Mouse (Mus musculus) MEL (cell line): Measurements from ENCODE around the gene Emilin2. TPM values are rescaled to one million over a fixed set of nuclear protein-coding genes. Genes with fewer than 3 reads are reported as not detected.

ENCODE experiments used
- DNase-seq: peaks from one replicate; pipeline ENCODE4 v3.0.0; 2011; ENCODE audit warnings: low read depth, low spot score
- H3K27ac ChIP-seq: 2 replicates; pipeline ENCODE4 v1.5.1; 2012; ENCODE audit warnings: low read depth, mild to moderate bottlenecking, control low read depth, low read length, moderate library complexity; ENCODE audit not compliant: control insufficient read depth
- H3K27me3 ChIP-seq, 2 experiments: fragments of 150-350 bp in 1 of 2; sonication (generic) in 1 of 2; 2 replicates each; pipeline ENCODE4 v1.6.1; 2012; ENCODE audit warnings: low read length in 2 of 2, mild to moderate bottlenecking in 2 of 2, improper control_type of control experiment in 1 of 2, moderate library complexity in 1 of 2; ENCODE audit not compliant: insufficient read depth in 2 of 2, control insufficient read depth in 1 of 2
- H3K36me3 ChIP-seq, 2 experiments: 2 replicates each; pipeline ENCODE4 v1.6.1; 2012 to 2014; ENCODE audit warnings: low read length in 2 of 2, improper control_type of control experiment in 1 of 2, inconsistent platforms in 1 of 2, mild to moderate bottlenecking in 1 of 2; ENCODE audit not compliant: insufficient read depth in 2 of 2, control insufficient read depth in 1 of 2
- H3K4me1 ChIP-seq, 2 experiments: fragments of 150-350 bp in 1 of 2; sonication (generic) in 1 of 2; 2 replicates each; pipeline ENCODE4 v1.6.1; 2012; ENCODE audit warnings: low read length in 2 of 2, improper control_type of control experiment in 1 of 2, mild to moderate bottlenecking in 1 of 2; ENCODE audit not compliant: insufficient read depth in 2 of 2, control insufficient read depth in 1 of 2
- H3K4me3 ChIP-seq, 2 experiments: fragments of 150-350 bp in 1 of 2; sonication (generic) in 1 of 2; 2 replicates each; pipeline ENCODE4 v1.5.1; 2012; ENCODE audit warnings: low read depth in 2 of 2, low read length in 2 of 2, mild to moderate bottlenecking in 2 of 2, moderate library complexity in 2 of 2, control low read depth in 1 of 2, improper control_type of control experiment in 1 of 2; ENCODE audit not compliant: control insufficient read depth in 1 of 2, insufficient read depth in 1 of 2
- H3K79me2 ChIP-seq: 2 replicates; pipeline ENCODE4 v1.6.1; 2012; ENCODE audit warnings: mild to moderate bottlenecking, low read length, moderate library complexity; ENCODE audit not compliant: control insufficient read depth, poor library complexity, insufficient read depth
- H3K9ac ChIP-seq: 2 replicates; pipeline ENCODE4 v1.6.1; 2012; ENCODE audit warnings: low read depth, mild to moderate bottlenecking, control low read depth, low read length, moderate library complexity; ENCODE audit not compliant: control insufficient read depth, poor library complexity, severe bottlenecking
- H3K9me3 ChIP-seq: fragments of 150-350 bp; sonication (generic); replicated peaks from 2 replicates; pipeline ENCODE4 v1.6.1; 2012; ENCODE audit warnings: mild to moderate bottlenecking, low read length, improper control_type of control experiment, moderate library complexity; ENCODE audit not compliant: insufficient read depth
- BHLHE40 ChIP-seq: IDR thresholded peaks from 2 replicates; pipeline ENCODE4 v1.6.1; 2012; ENCODE audit warnings: low read depth, mild to moderate bottlenecking, inconsistent platforms, low read length, improper control_type of control experiment, borderline replicate concordance
- CTCF ChIP-seq, 3 experiments: IDR thresholded peaks in 2 of 3; conservative IDR thresholded peaks in 1 of 3; 2 replicates each; pipeline ENCODE4 v1.5.1; 2011 to 2012; ENCODE audit warnings: low read length in 3 of 3, low read depth in 2 of 3, mild to moderate bottlenecking in 2 of 3, improper control_type of control experiment in 1 of 3, inconsistent platforms in 1 of 3, mixed read lengths in 1 of 3, moderate library complexity in 1 of 3; ENCODE audit not compliant: control insufficient read depth in 1 of 3, insufficient read depth in 1 of 3, poor library complexity in 1 of 3, severe bottlenecking in 1 of 3
- E2F4 ChIP-seq: IDR thresholded peaks from 2 replicates; pipeline ENCODE4 v1.6.1; 2011; ENCODE audit warnings: low read depth, low read length, improper control_type of control experiment, borderline replicate concordance
- EP300 ChIP-seq, 2 experiments: IDR thresholded peaks; 2 replicates each; pipeline ENCODE4 v1.6.1; 2011; ENCODE audit warnings: improper control_type of control experiment in 2 of 2, low read length in 2 of 2, low read depth in 1 of 2, mild to moderate bottlenecking in 1 of 2
- GATA1 ChIP-seq: IDR thresholded peaks from 2 replicates; pipeline ENCODE4 v1.6.1; 2011; ENCODE audit warnings: low read depth, low read length, improper control_type of control experiment
- HCFC1 ChIP-seq: IDR thresholded peaks from 2 replicates; pipeline ENCODE4 v1.6.1; 2012; ENCODE audit warnings: low read depth, mild to moderate bottlenecking, inconsistent platforms, low read length, improper control_type of control experiment, moderate library complexity
- KAT2A ChIP-seq: conservative IDR thresholded peaks from 2 replicates; pipeline ENCODE4 v1.6.1; 2012; ENCODE audit warnings: low read depth, low read length, improper control_type of control experiment, inconsistent platforms
- MAFK ChIP-seq: IDR thresholded peaks from 2 replicates; pipeline ENCODE4 v1.6.1; 2011; ENCODE audit warnings: low read depth, mild to moderate bottlenecking, low read length, improper control_type of control experiment, borderline replicate concordance
- MYC ChIP-seq: IDR thresholded peaks from 2 replicates; pipeline ENCODE4 v1.6.1; 2011; ENCODE audit warnings: low read depth, mild to moderate bottlenecking, low read length, improper control_type of control experiment, moderate library complexity
- NRF1 ChIP-seq: IDR thresholded peaks from 2 replicates; pipeline ENCODE4 v1.6.1; 2014; ENCODE audit warnings: low read depth, mild to moderate bottlenecking, inconsistent platforms, low read length, improper control_type of control experiment, moderate library complexity; ENCODE audit not compliant: poor library complexity, insufficient read depth, severe bottlenecking
- POLR2AphosphoS2 ChIP-seq: IDR thresholded peaks from 2 replicates; pipeline ENCODE4 v1.6.1; 2011; ENCODE audit warnings: low read length, improper control_type of control experiment
- RAD21 ChIP-seq: IDR thresholded peaks from 2 replicates; pipeline ENCODE4 v1.6.1; 2011; ENCODE audit warnings: mild to moderate bottlenecking, low read depth, low read length, improper control_type of control experiment
- SMC3 ChIP-seq: IDR thresholded peaks from 2 replicates; pipeline ENCODE4 v1.6.1; 2011; ENCODE audit warnings: low read depth, low read length, improper control_type of control experiment
- TAL1 ChIP-seq: IDR thresholded peaks from 2 replicates; pipeline ENCODE4 v1.6.1; 2012; ENCODE audit warnings: mild to moderate bottlenecking, inconsistent platforms, low read length, moderate library complexity, mixed read lengths
- TCF12 ChIP-seq: IDR thresholded peaks from 2 replicates; pipeline ENCODE4 v1.6.1; 2014; ENCODE audit warnings: low read depth, mild to moderate bottlenecking, inconsistent platforms, low read length, improper control_type of control experiment, moderate library complexity
- USF1 ChIP-seq: IDR thresholded peaks from 2 replicates; pipeline ENCODE4 v1.6.1; 2014; ENCODE audit warnings: low read depth, mild to moderate bottlenecking, inconsistent platforms, low read length, improper control_type of control experiment, moderate library complexity
- ZMIZ1 ChIP-seq: IDR thresholded peaks from 2 replicates; pipeline ENCODE4 v1.6.1; 2012; ENCODE audit warnings: low read depth, mild to moderate bottlenecking, inconsistent platforms, low read length, improper control_type of control experiment, moderate library complexity
- ZNF384 ChIP-seq: IDR thresholded peaks from 2 replicates; pipeline ENCODE4 v1.6.1; 2012; ENCODE audit warnings: low read depth, mild to moderate bottlenecking, inconsistent platforms, low read length, improper control_type of control experiment
- polyA plus RNA-seq, 2 experiments: library from polyadenylated mRNA; stranded (reverse) in 1 of 2; unstranded in 1 of 2; fragments of >175 nt in 1 of 2; fragments of >200 nt in 1 of 2; gene quantifications; 2 replicates each; pipeline versions ENCODE4 v1.2.1 to v1.2.4; 2012; ENCODE audit warnings: low replicate concordance in 2 of 2, low read depth in 1 of 2; ENCODE audit not compliant: insufficient read length in 2 of 2, insufficient read depth in 1 of 2, missing spikeins in 1 of 2
- total RNA-seq: library from RNA; depleted of rRNA; stranded (reverse); fragments of 300-350 nt; gene quantifications from 2 replicates; pipeline ENCODE4 v1.2.3, GENCODE M21; 2012

Emilin2 gene
- total and polyA plus RNA-seq, 3 experiments = 37.4 to 95.5 (median 92.6) TPM

GRCm38 (mm10) chr17:71306091-71306490, 5.7 kb downstream of the Emilin2 start:
- Histone ChIP-seq H3K79me2 (peaks cover 32% of the 10 kb centered on the region), H3K36me3 (peaks cover 4 to 7% of the 10 kb centered on the region in 2 experiments; a peak in 3 of 4 replicates), H3K4me3 (no peak overlapping the region), H3K27me3 (no peaks in the 10 kb centered on the region), H3K9me3 (no peaks in the 10 kb centered on the region), H3K9ac (no peak overlapping the region), H3K27ac (no peak overlapping the region), H3K4me1 (peaks cover 0 to 7% of the 10 kb centered on the region in 2 experiments; a peak in 3 of 4 replicates)
- no peak for DNase-seq
- TF ChIP-seq TAL1 (no peak), SMC3 (no peak), MAFK (no peak), ZMIZ1 (no peak), TCF12 (no peak), BHLHE40 (no peak), HCFC1 (no peak), MYC (no peak), KAT2A (no peak), ZNF384 (no peak), E2F4 (no peak), POLR2AphosphoS2 (no peak), EP300 (IDR thresholded peaks at IDR 0.05; ENCODE audit: low read depth in 1 of 2, low read length in 2 of 2) (no peak), NRF1 (no peak)

GRCm38 (mm10) chr17:71303444-71303843, 8.3 kb downstream of the Emilin2 start:
- H3K9ac ChIP-seq = no peak overlapping the region
- TF ChIP-seq GATA1 = no peak
- no peak for TF ChIP-seq USF1
- no peak for TF ChIP-seq RAD21
- TF ChIP-seq CTCF (IDR thresholded peaks at IDR 0.05 in 2 of 3, conservative IDR thresholded peaks at IDR 0.05 in 1 of 3; ENCODE audit: control insufficient read depth in 1 of 3, insufficient read depth in 1 of 3, low read depth in 2 of 3, low read length in 3 of 3, poor library complexity in 1 of 3, severe bottlenecking in 1 of 3) = no peak
- no peak for TF ChIP-seq ZMIZ1
- no peak for TF ChIP-seq POLR2AphosphoS2
- peaks cover 12% of the 10 kb centered on the region for H3K79me2 ChIP-seq
- peaks cover 4 to 6% of the 10 kb centered on the region in 2 experiments; a peak in 2 of 4 replicates for H3K36me3 ChIP-seq
- H3K27me3 ChIP-seq = no peaks in the 10 kb centered on the region
- peaks cover 0 to 4% of the 10 kb centered on the region in 2 experiments; a peak in 2 of 4 replicates for H3K4me1 ChIP-seq
- no peaks in the 10 kb centered on the region for H3K9me3 ChIP-seq
- H3K4me3 ChIP-seq = no peak overlapping the region
- no peak overlapping the region for H3K27ac ChIP-seq
- DNase-seq = no peak
